ENCODE assay signal across 22 mouse cellular contexts in genomic region chr13:43549870-43550269, GRCm38 (mm10). TPM values are rescaled to one million over a fixed set of nuclear protein-coding genes. Genes with fewer than 3 reads are reported as not detected.
DNase-seq lines count a peak whose midpoint lies in the region; ATAC-seq lines count a peak whose summit lies in the region.
"Had no signal": no experiment of that assay in that cellular context is flagged by ENCODE, and none has a peak within 500 bp of the region (broad histone marks: within the 10 kb centered on the region; RNA-seq: fewer than 3 reads in every experiment).

No protein-coding gene starts in this region.

- no peaks in the 10 kb centered on the region for H3K9me3 ChIP-seq in midbrain, embryonic 11.5 days (ENCODE audit: control insufficient read depth, low read length)
- H3K9me3 ChIP-seq in midbrain, embryonic 10.5 days (replicated peaks), result no peaks in the 10 kb centered on the region
- H3K9me3 ChIP-seq: embryonic facial prominence, embryonic 10.5 days; heart, embryonic 10.5 days; hindbrain, embryonic 13.5 days had no signal

- H3K27ac ChIP-seq in midbrain, embryonic 11.5 days (ENCODE audit: low read depth, low read length), result no peak overlapping the region
- H3K27ac ChIP-seq in midbrain, embryonic 10.5 days (replicated peaks), result no peak overlapping the region
- H3K27ac ChIP-seq in brown adipose tissue, adult 24 weeks (replicated peaks; ENCODE audit: low read depth, low read length), result peak overlapping the region; percentile 79
- H3K27ac ChIP-seq: embryonic facial prominence, embryonic 10.5 days; heart, embryonic 10.5 days; hindbrain, embryonic 13.5 days had no signal

- H3K9ac ChIP-seq in midbrain, embryonic 11.5 days (ENCODE audit: low read length), result no peak overlapping the region
- H3K9ac ChIP-seq: hindbrain, embryonic 13.5 days had no signal

- WGBS in midbrain, embryonic 11.5 days, result 94% methylated on average over 7 of the region's 7 CpGs
- 91% methylated on average over 7 of the region's 7 CpGs for WGBS in midbrain, embryonic 10.5 days

- H3K4me3 ChIP-seq in midbrain, embryonic 11.5 days (ENCODE audit: low read depth, low read length), result no peak overlapping the region
- H3K4me3 ChIP-seq in midbrain, embryonic 10.5 days, result no peak overlapping the region
- no peak overlapping the region for H3K4me3 ChIP-seq in brown adipose tissue, adult 24 weeks (ENCODE audit: insufficient read depth, low read depth, low read length)
- H3K4me3 ChIP-seq: embryonic facial prominence, embryonic 10.5 days; heart, embryonic 10.5 days; hindbrain, embryonic 13.5 days had no signal

- H3K4me2 ChIP-seq in midbrain, embryonic 11.5 days, result no peak overlapping the region
- H3K4me2 ChIP-seq: hindbrain, embryonic 13.5 days had no signal

- no peaks in the 10 kb centered on the region for H3K27me3 ChIP-seq in midbrain, embryonic 11.5 days (ENCODE audit: control insufficient read depth, insufficient read depth, low read length)
- H3K27me3 ChIP-seq in midbrain, embryonic 10.5 days (ENCODE audit: low read depth, poor library complexity, severe bottlenecking), result no peaks in the 10 kb centered on the region
- H3K27me3 ChIP-seq: CH12.LX; hindbrain, embryonic 13.5 days had no signal

- no peak for ATAC-seq in midbrain, embryonic 11.5 days (ENCODE audit: low FRiP score)
- peak; percentile 51 for ATAC-seq in megakaryocyte progenitor cell, adult 5-6 weeks (replicated peaks; ENCODE audit: poor library complexity)
- ATAC-seq: forebrain, embryonic 14.5 days; intestine, embryonic 16.5 days had no signal

- H3K4me1 ChIP-seq in midbrain, embryonic 11.5 days (ENCODE audit: control insufficient read depth, insufficient read depth, low read length), result no peaks in the 10 kb centered on the region
- no peaks in the 10 kb centered on the region for H3K4me1 ChIP-seq in midbrain, embryonic 10.5 days
- H3K4me1 ChIP-seq in brown adipose tissue, adult 24 weeks (ENCODE audit: control insufficient read depth, insufficient read depth, insufficient read length, low read length), result peaks cover 6% of the 10 kb centered on the region; the same call in 1 of the 2 replicates
- H3K4me1 ChIP-seq: embryonic facial prominence, embryonic 10.5 days; heart, embryonic 10.5 days; hindbrain, embryonic 13.5 days had no signal

- H3K36me3 ChIP-seq in midbrain, embryonic 11.5 days (ENCODE audit: control insufficient read depth, insufficient read depth, low read length), result no peaks in the 10 kb centered on the region; the same call in 1 of the 2 replicates
- peaks cover 43% of the 10 kb centered on the region for H3K36me3 ChIP-seq in midbrain, embryonic 10.5 days

- DNase-seq in midbrain, embryonic 11.5 days (ENCODE audit: low spot score, missing footprints), result peak; percentile 56
- no peak for DNase-seq in midbrain, embryonic 10.5 days (ENCODE audit: low spot score)
- DNase-seq in CD4-positive helper T cell, adult 2 months (ENCODE audit: low read depth, low spot score), result peak; percentile 20
- DNase-seq in cerebellum, postnatal 4 days (ENCODE audit: low spot score in 2 of 2), result no peak
- DNase-seq in gastrocnemius, postnatal 36 days, result no peak
- no peak for DNase-seq in kidney, adult 8-10 months
- DNase-seq: adrenal gland, postnatal 36 days; cerebellum, adult 2 months; cerebellum, postnatal 36 days; gastrocnemius, postnatal 25 days; heart, postnatal 10 days; lung, adult 18-20 months; lung, postnatal 14 days; thymus, adult 2 months had no signal

- intact Hi-C loops in gastrocnemius, postnatal 36 days (cut with DNase I), result loop anchor here (10.0 kb wide), 1 partner anchor 375 kb away; the partner anchor contains the start of gene Tbc1d7

RNA-seq across cellular contexts. Expression of gene Mcur1, which starts 10.1 kb away (rescaled TPM):
- polyA plus RNA-seq in midbrain, embryonic 11.5 days (2014; fragmentation: Nextera tagmentation; extraction: Ambion mirVana), result 10.8 and 11.2 TPM in 2 replicates
- polyA plus RNA-seq in midbrain, embryonic 10.5 days (2016; fragmentation: Nextera tagmentation; extraction: Ambion mirVana), result 8.1 and 10.4 TPM in 2 replicates
- polyA plus RNA-seq in brown adipose tissue, adult 24 weeks (2012; ENCODE audit: insufficient read depth, insufficient read length, missing spikeins), result 154 and 157 TPM in 2 replicates
- total RNA-seq in megakaryocyte progenitor cell, adult 5-6 weeks (2015), result 16.0 and 18.8 TPM in 2 replicates
- 13.7 and 13.8 TPM in 2 replicates for total RNA-seq in megakaryocyte progenitor cell, adult 5-6 weeks (2017)
- total RNA-seq in gastrocnemius, postnatal 36 days (2021), result 10 to 100 TPM; 27.1 to 28.7 TPM

Comparison
In these comparisons a context has a peak if more than half of its experiments do, and no peak if none do; other contexts are left out.
1. DNase-seq: peak in midbrain, embryonic 11.5 days (single experiment) and CD4-positive helper T cell, adult 2 months (single experiment); none in midbrain, embryonic 10.5 days (single experiment), cerebellum, postnatal 4 days (0 of 2), gastrocnemius, postnatal 36 days (0 of 2) and kidney, adult 8-10 months (0 of 2).
2. RNA of gene Mcur1, which starts 10.1 kb away (polyA plus RNA-seq): 154 to 157 TPM in brown adipose tissue, adult 24 weeks; 10.8 to 11.2 TPM in midbrain, embryonic 11.5 days and 8.1 to 10.4 TPM in midbrain, embryonic 10.5 days; every median in the first group is over 10 times any median in the second.